Mouse (Mus musculus): ENCODE measurements at regions not wholly inside any gene's neighbourhood (a gene's known extent, or its start where the extent isn't known, plus 50 kb on each side); places are given as distances from the start of the nearest gene placed in this dataset.

GRCm38 (mm10) chr11:20445061-20445902 is 97.8 kb upstream of the Sertad2 start:
- DNase-seq (ENCODE audit: low spot score) (peak; percentile 23), ATAC-seq (peak; percentile 59)
- TF ChIP-seq CTCF (IDR thresholded peaks at IDR 0.05; ENCODE audit: low read depth), result no peak

GRCm38 (mm10) chr11:20445903-20446264 is 97.2 kb upstream of the Sertad2 start:
- H3K4me1 ChIP-seq (ENCODE audit: insufficient read depth, low read length), result peaks cover 9% of the 10 kb centered on the region
- under 1% methylated on average over 6 of the region's 6 CpGs for WGBS
- H3K36me3 ChIP-seq (ENCODE audit: insufficient read depth, low read length), result no peaks in the 10 kb centered on the region
- peak overlapping the region; percentile 35; the same call in 1 of the 2 replicates for H3K9ac ChIP-seq (replicated peaks; ENCODE audit: low read length)
- H3K27ac ChIP-seq, result no peak overlapping the region
- H3K4me2 ChIP-seq (ENCODE audit: low read depth, low read length), result peak overlapping the region; percentile 56
- H3K27me3 ChIP-seq (ENCODE audit: insufficient read depth, low read length), result no peaks in the 10 kb centered on the region
- ATAC-seq (peak; percentile 87), DNase-seq (ENCODE audit: low spot score) (peak; percentile 85)
- H3K9me3 ChIP-seq (ENCODE audit: low read length), result no peaks in the 10 kb centered on the region
- peak; percentile 93 for TF ChIP-seq CTCF (IDR thresholded peaks at IDR 0.05; ENCODE audit: low read depth)
- peak overlapping the region; percentile 24 for H3K4me3 ChIP-seq (ENCODE audit: low read length)

More at GRCm38 (mm10) chr11:20445061-20445902, 97.8 kb upstream of the Sertad2 start:
- H3K27ac ChIP-seq, result no peak overlapping the region
- no peaks in the 10 kb centered on the region for H3K9me3 ChIP-seq (ENCODE audit: low read length)
- peak overlapping the region; percentile 35; the same call in 1 of the 2 replicates for H3K9ac ChIP-seq (replicated peaks; ENCODE audit: low read length)
- H3K27me3 ChIP-seq (ENCODE audit: insufficient read depth, low read length), result no peaks in the 10 kb centered on the region
- H3K36me3 ChIP-seq (ENCODE audit: insufficient read depth, low read length), result no peaks in the 10 kb centered on the region
- H3K4me1 ChIP-seq (ENCODE audit: insufficient read depth, low read length), result peaks cover 9% of the 10 kb centered on the region
- WGBS, result 11% methylated on average over 17 of the region's 18 CpGs
- H3K4me3 ChIP-seq (ENCODE audit: low read length), result peak overlapping the region; percentile 24
- H3K4me2 ChIP-seq (ENCODE audit: low read depth, low read length), result peak overlapping the region; percentile 56

DNA sequence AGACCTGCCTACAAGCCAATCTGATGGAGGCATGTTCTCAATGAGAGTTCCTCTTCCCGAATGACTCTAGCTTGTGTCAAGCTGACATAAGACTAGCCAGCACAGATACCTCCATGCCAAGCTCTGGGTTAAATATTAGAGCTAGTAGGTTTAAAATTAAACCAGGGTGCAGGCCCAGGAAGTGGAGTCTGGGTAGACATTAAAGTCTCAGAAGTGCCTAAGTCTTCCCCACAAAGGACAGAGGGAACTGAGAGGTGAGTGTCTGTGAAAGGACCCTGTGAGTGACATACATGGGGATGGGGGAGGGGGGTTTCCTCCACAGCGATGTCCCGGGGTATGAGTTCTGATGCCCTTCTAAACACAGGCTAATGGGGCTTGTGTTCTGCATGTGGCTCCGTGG is 90.2 kb upstream of the Sertad2 start:
- no peaks in the 10 kb centered on the region for H3K9me3 ChIP-seq (ENCODE audit: low read length)
- no peak overlapping the region for H3K4me3 ChIP-seq (ENCODE audit: low read length)
- WGBS, result 69% methylated on average over 4 of the region's 4 CpGs
- DNase-seq (ENCODE audit: low spot score) (no peak), ATAC-seq (no peak)
- no peaks in the 10 kb centered on the region for H3K4me1 ChIP-seq (ENCODE audit: insufficient read depth, low read length)
- H3K27ac ChIP-seq, result no peak overlapping the region
- H3K27me3 ChIP-seq (ENCODE audit: insufficient read depth, low read length), result no peaks in the 10 kb centered on the region
- H3K36me3 ChIP-seq (ENCODE audit: insufficient read depth, low read length), result no peaks in the 10 kb centered on the region
- H3K9ac ChIP-seq (replicated peaks; ENCODE audit: low read length), result no peak overlapping the region
- H3K4me2 ChIP-seq (ENCODE audit: low read depth, low read length), result no peak overlapping the region
- no peak for TF ChIP-seq CTCF (IDR thresholded peaks at IDR 0.05; ENCODE audit: low read depth)

GRCm38 (mm10) chr11:20453786-20454185 is 89.3 kb upstream of the Sertad2 start:
- H3K9me3 ChIP-seq (ENCODE audit: low read length), result no peaks in the 10 kb centered on the region
- H3K4me2 ChIP-seq (ENCODE audit: low read depth, low read length), result no peak overlapping the region
- no peak overlapping the region for H3K27ac ChIP-seq
- no peak overlapping the region for H3K9ac ChIP-seq (replicated peaks; ENCODE audit: low read length)
- WGBS, result 64% methylated on average over 7 of the region's 7 CpGs
- H3K27me3 ChIP-seq (ENCODE audit: insufficient read depth, low read length), result no peaks in the 10 kb centered on the region
- H3K4me1 ChIP-seq (ENCODE audit: insufficient read depth, low read length), result no peaks in the 10 kb centered on the region
- no peak for TF ChIP-seq CTCF (IDR thresholded peaks at IDR 0.05; ENCODE audit: low read depth)
- DNase-seq (ENCODE audit: low spot score), result no peak
- no peak overlapping the region for H3K4me3 ChIP-seq (ENCODE audit: low read length)
- H3K36me3 ChIP-seq (ENCODE audit: insufficient read depth, low read length), result no peaks in the 10 kb centered on the region
- ATAC-seq, result no peak

- peak; percentile 86 for DNase-seq (ENCODE audit: low spot score)
- WGBS, result under 1% methylated on average over 35 of the region's 35 CpGs
- TF ChIP-seq CTCF (IDR thresholded peaks at IDR 0.05; ENCODE audit: low read depth), result peak; percentile 99
Observed at GRCm38 (mm10) chr11:20455085-20455864, 87.8 kb upstream of the Sertad2 start.

GRCm38 (mm10) chr11:20455865-20456648 is 87.0 kb upstream of the Sertad2 start:
- no peak overlapping the region for H3K27ac ChIP-seq
- H3K27me3 ChIP-seq (ENCODE audit: insufficient read depth, low read length), result no peaks in the 10 kb centered on the region
- no peaks in the 10 kb centered on the region for H3K36me3 ChIP-seq (ENCODE audit: insufficient read depth, low read length)
- 3% methylated on average over 19 of the region's 19 CpGs for WGBS
- H3K4me3 ChIP-seq (ENCODE audit: low read length), result peak overlapping the region; percentile 50
- no peaks in the 10 kb centered on the region; the same call in 1 of the 2 replicates for H3K4me1 ChIP-seq (ENCODE audit: insufficient read depth, low read length)
- DNase-seq (ENCODE audit: low spot score) (peak; percentile 62), ATAC-seq (peak; percentile 33; the same call in 1 of the 2 replicates)
- peak overlapping the region; percentile 98 for H3K4me2 ChIP-seq (ENCODE audit: low read depth, low read length)
- H3K9ac ChIP-seq (replicated peaks; ENCODE audit: low read length), result peak overlapping the region; percentile 42; the same call in 1 of the 2 replicates
- no peaks in the 10 kb centered on the region for H3K9me3 ChIP-seq (ENCODE audit: low read length)
- no peak for TF ChIP-seq CTCF (IDR thresholded peaks at IDR 0.05; ENCODE audit: low read depth)

More at GRCm38 (mm10) chr11:20455085-20455864, 87.8 kb upstream of the Sertad2 start:
- H3K36me3 ChIP-seq (ENCODE audit: insufficient read depth, low read length), result no peaks in the 10 kb centered on the region
- no peak overlapping the region for H3K27ac ChIP-seq
- no peaks in the 10 kb centered on the region for H3K27me3 ChIP-seq (ENCODE audit: insufficient read depth, low read length)
- peak; percentile 82 for ATAC-seq
- H3K9me3 ChIP-seq (ENCODE audit: low read length), result no peaks in the 10 kb centered on the region
- peak overlapping the region; percentile 42 for H3K9ac ChIP-seq (replicated peaks; ENCODE audit: low read length)
- peak overlapping the region; percentile 98 for H3K4me2 ChIP-seq (ENCODE audit: low read depth, low read length)
- H3K4me3 ChIP-seq (ENCODE audit: low read length), result peak overlapping the region; percentile 50
- no peaks in the 10 kb centered on the region; the same call in 1 of the 2 replicates for H3K4me1 ChIP-seq (ENCODE audit: insufficient read depth, low read length)
